Mouse (Mus musculus): ENCODE measurements around the gene Elp1.

Gene Elp1

DNA sequence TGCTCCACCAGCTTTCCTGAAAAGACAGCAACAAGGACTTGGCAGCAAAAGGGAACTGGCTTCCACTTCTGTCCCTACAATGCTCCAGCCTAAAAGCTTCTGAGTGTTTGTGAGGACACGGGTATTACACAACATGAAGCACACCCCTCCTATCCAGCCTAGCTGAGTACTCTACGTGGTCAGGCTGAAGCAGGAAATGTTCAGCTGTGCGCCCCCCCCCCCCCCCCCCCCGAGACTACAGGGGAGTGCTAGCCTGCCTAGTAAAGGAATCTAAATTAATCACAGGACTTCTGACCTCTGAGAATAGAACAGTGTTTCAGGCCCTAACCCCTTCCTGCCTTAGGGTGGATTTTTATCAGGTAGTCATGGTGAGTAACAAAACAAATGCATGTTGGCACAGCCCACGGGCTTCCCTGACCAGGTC is 34.3 kb downstream of the Elp1 start:
- DNase-seq = no peak

DNA sequence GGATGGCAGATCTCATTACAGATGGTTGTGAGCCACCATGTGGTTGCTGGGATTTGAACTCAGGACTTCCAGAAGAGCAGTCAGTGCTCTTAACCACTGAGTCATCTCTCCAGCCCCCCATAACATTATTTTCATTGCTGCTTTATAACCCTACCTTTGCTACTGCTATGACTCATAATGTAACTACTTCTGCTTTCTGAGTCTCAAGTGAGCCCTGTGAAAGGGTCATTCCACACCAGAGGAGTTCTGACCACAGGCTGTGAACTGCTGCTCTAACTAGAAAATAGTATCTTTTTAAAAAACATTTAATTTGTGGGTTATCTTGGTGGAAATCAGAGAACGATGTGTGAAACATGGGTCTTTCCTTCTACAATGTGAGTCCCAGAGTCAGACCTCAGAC is 44.4 kb downstream of the Elp1 start:
- DNase-seq = no peak

DNA sequence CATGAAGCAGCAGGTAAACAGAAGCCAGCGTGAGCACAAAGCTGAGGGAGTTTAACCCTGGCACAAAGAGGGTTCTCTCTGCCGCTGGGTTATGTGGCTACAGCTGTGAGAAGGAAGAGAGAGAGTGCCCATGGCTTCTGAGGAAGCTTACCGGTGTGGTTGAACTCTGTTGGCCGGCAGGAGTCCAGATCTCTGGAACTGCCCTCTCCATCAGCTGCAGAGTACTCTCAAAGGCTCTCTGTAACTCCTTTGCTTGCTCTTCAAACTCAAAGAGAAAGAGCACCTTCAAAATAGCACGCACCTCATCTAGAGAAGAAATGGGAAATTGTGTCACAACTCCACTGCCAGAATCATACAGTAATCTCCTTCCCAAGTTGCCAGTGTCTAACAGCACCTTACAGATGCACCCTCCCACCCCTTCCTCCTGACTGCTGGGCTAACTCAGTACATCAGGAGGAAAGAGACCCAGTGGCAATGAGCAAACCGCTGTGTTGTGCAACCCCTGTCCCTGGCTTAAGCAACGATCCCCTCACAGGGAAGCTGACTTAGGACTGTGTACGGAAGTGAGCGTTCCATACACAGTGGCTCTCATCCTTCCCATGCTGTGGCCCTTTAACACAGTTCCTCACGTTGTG is 45.0 kb downstream of the Elp1 start:
- no peak for DNase-seq

DNA sequence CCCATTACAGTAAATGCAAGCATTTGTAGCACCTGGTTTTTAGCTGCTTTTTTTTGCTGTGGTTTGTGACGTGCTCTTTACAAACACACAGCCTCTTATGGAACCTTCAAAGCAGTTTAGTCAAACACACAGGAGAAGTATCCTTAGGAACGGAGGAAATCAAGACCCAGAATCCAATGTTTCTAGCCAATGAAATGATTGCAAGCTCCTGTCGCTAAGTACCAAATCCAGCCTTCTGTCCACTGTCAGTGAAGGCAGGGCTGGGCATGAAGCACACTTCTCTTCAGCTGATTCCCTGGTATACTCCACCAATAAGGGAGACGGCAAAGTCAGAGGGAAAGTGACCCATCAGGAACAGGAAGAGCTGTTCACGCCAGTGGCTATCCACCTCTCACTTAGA is 46.1 kb downstream of the Elp1 start:
- no peak for DNase-seq

DNA sequence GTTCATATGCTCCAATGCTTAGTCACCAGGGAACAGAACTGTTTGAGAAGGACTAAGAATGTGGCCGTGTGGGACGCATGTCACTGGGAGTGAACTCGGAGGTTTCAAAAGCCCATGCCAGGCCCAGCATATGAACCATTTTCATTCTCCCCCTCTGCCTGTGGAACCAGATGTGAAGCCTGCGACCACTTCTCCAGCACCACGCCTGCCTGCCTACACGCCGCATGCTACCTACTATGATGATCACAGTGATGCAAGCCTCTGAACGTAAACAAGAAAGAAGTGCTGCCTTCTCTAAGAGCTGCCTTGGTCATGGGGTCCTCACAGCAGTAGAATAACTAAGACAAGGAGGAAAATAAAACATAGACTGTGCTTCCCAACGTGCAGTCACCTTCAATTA is 54.7 kb downstream of the Elp1 start:
- DNase-seq = no peak

DNA sequence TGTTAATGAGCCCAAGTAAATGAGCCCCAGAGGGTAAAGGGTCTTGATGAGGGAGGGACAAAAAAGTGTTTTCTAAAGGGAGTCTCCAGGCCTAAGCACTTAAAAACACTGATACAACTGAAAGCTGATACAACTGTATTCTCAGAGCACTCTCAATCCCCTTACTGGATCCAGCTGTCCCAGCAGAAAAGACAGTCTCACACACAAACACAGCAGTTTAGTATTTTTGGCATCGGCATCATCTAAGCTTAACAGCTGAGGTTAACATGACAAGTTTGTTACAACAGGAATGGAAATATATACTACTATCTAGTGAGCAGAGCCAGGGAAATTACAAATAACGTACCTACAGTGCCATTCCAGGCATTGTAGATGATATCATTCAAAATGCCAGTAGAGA is 55.8 kb downstream of the Elp1 start:
- no peak for DNase-seq

DNA sequence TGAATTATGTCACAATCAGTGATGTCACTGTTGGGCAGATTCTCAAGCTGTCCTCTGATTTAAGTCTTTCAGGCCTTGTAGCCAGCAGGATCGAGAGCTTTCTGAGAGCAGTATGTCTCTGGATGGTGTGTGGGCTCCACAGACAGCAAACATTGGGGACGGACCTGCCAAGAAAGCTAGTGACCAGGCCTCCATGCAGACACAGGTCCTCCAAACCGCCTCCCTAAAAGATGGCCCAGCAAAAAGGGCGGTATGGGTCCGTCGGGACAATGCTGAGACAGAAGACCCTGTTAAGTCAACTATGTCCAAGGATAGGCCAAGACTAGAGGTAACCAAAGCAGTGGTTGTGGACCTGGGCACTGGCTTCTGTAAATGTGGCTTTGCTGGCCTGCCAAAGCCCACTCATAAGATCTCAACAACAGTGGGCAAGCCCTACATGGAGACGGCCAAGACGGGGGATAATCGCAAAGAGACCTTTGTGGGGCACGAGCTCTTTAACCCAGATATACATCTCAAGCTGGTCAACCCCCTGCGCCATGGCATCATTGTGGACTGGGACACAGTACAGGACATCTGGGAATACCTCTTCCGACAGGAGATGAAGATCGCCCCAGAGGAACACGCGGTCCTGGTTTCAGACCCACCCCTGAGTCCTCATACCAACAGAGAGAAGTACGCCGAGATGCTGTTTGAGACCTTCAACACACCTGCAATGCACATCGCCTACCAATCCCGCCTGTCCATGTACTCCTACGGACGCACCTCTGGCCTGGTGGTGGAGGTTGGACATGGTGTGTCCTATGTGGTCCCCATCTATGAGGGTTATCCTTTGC is 58.6 kb downstream of the Elp1 start, which contains the start of gene Actl7a:
Gene Actl7a, plus strand, starts transcription at position 51 of the 833 bp plus-strand sequence.
- DNase-seq = no peak

DNA sequence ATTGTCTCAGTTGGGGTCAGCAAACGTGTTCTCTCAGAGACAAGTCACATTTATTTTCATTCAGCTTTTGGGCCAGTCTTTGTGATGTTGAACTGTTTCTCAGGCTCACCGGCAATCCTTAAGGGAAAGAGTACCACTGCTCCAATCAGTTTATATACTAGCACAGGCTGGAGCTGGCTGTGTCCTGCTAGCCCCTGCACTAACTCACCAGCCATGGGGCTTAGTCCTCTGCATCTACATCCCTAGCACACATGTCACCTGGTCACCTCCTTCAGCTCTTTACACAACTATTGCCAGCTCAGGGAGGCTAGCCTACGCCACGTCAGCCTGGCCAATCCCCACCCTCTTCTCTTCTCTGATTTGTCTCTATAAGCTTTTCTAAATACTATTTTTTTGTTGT is 59.4 kb downstream of the Elp1 start:
- DNase-seq = no peak

DNA sequence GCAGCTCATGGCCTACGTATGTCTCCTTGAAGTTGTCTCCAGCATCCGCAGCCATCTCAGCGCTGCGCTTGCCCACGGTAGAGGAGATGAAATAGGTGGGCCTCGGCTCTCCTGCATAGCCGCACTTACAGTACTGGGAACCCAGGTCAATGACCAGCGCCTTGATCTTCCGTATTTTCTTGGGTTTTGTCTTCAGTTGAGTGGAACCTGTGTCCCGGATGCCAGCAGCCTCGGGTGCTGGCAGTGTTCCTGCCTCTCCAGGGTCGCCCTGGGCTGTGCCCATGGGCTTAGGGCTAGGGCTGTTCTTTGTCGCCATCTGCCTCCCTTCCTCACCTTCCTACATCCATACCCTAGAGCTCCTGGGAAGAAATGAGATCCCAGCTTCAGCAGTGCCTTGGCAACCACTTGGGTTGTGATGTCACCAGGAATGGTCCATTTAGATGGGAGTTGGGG is 61.1 kb downstream of the Elp1 start, which contains the start of gene Actl7b:
Gene Actl7b, minus strand, starts transcription at position 403 of the 453 bp plus-strand sequence.
- no peak for DNase-seq

DNA sequence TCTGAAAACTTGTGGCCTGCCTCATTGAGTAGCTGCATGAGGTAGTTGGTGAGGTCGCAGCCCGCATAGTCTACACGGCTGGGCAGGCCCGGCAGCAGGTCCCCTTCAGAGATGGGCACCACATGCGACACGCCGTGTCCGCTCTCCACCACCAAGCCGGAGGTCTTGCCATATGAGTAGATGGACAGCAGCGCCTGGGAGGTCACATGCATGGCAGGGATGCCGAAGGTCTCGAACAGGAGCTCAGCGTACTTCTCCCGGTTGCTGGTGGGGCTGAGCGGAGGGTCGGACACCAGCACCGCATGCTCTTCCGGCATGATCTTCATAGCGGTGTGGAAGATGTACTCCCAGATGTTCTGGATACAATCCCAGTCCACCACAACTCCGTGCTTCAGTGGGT is 61.5 kb downstream of the Elp1 start:
- DNase-seq = no peak

DNA sequence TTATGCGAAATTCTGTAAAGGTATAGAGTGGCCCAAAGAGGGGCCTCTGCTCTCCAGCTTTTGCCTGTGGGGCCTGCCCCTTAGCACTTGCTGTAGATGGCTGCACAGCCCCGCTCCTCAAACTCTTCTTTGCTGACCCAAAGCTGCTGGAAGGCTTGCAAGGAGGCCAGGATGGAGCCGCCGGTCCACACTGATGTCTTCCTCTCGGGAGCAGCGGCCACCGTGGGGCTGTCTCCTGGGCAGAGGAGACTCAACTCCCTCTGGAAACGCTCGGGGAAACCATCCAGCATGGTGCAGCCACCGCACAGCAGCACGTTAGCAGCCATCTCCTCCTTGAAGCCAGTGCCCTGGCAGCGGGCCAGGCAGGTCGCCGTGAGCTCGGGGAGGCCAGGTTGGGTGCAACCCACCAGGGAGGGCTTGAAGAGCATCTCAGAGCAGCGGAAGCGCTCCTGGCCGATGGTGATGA is 62.1 kb downstream of the Elp1 start, which contains the start of gene Gm26657:
Gene Gm26657, plus strand, starts transcription at position 51 of the 466 bp plus-strand sequence.
- DNase-seq = no peak

DNA sequence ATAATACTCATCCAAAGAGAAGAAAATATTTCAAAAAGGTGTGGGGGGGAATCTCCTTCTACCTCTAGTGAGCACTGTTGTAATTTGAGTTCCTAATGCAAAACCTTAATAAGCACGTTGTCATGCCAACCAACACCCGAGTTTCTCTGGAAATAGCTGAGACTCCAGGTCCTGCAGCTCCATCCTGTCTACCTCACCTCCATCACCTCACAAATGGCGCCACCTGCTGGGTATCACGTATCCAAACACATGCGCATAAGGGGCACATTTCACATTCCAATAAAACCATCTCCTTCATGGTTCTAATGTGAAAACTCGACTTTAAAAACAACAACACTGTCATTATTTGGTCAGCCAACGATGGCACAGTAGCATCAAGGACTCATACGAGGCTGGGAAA is 76.3 kb downstream of the Elp1 start:
- DNase-seq = peak; percentile 43

DNA sequence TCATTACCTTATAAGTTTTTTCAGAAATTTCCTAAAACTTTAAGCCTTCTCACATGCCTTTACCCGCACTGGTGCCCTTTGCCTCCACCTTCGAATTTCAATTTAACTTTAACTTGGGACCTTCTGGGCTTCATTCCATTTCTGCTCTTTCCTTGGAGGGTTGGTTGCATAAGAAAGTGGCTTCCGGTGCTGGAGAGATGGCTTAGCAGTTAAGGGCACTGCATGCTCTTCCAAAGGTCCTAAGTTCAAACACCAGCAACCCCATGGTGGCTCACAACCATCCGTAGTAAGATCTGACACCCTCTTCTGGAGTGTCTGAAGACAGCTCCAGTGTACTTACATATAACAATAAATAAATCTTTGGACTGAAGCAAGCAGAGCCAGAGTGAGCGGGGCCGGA is 78.9 kb downstream of the Elp1 start:
- no peak for DNase-seq

DNA sequence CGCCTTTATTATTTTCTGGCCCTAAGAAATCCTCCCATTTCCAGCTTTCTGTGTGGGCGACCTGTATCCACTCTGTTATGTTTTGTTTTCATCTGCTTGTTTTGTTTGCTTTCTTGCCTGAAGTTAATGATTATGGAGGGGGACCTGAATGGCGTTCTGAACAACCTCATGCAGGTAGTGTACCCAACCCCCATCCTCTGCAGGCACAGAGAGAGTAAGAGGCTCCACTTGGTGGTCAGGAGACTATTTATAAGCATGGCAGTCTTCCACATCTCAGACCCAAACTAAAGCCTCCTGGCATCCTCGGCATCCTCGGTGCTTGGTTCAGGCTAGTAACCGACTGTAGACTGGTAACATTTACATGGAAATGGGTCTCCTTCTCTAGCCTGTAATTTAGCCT is 79.8 kb downstream of the Elp1 start:
- no peak for DNase-seq

DNA sequence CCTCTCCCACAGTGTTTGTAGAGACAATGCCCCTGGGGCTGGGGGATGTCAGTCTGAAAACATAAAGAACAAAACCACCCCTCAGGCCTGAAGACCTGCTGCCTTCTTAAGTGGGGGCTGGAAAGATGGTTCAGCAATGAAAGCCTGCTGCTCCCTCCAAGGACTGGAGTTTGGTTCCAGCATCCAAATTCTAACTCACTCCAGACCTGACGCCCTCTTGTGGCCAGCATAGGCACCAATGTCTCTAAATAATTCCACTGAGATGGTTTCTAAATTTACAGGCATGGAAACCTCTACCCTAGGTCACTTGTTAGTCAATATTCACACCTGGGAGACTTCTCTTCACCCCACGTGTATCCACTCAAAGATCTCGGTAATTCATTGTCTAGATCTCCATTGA is 80.7 kb downstream of the Elp1 start:
- peak; percentile 49 for DNase-seq

DNA sequence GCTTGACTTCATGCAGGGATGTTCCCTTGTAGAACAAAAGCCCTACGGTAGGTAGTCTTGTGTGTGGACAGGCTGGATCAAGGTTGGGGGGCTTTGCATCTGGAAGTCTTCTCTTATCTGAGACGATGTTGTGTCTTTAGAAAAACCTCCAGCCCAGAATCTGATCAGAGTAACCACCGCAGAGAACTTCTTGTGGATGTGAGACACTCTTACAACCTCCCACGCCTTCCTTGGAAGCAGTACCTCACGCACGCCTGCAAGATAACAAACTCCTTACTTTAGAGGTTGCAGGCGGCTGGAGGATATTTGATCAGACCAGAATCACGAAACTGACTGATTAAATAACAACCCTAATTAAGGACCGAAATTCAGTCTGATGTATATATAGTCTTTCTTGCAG is 81.7 kb downstream of the Elp1 start:
- no peak for DNase-seq

DNA sequence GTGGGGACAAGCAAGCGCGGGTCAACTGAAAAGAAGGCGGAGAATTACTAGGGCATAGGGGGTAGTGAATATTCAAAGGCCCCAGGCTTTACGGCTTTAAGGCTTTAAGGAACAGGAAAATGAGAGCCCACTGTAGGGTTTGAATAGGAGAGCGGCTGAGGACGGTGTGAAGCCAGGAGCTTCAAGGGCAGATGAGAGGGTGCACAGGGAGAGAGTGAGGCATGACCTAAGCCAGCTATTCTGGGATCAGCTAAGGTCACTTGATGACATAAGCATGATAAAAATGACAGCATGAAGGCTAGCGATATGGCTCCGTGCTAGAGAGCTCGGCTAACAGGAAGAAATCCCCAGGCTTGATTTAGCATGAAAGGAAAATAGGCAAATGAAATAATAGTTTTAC is 82.7 kb downstream of the Elp1 start:
- no peak for DNase-seq

DNA sequence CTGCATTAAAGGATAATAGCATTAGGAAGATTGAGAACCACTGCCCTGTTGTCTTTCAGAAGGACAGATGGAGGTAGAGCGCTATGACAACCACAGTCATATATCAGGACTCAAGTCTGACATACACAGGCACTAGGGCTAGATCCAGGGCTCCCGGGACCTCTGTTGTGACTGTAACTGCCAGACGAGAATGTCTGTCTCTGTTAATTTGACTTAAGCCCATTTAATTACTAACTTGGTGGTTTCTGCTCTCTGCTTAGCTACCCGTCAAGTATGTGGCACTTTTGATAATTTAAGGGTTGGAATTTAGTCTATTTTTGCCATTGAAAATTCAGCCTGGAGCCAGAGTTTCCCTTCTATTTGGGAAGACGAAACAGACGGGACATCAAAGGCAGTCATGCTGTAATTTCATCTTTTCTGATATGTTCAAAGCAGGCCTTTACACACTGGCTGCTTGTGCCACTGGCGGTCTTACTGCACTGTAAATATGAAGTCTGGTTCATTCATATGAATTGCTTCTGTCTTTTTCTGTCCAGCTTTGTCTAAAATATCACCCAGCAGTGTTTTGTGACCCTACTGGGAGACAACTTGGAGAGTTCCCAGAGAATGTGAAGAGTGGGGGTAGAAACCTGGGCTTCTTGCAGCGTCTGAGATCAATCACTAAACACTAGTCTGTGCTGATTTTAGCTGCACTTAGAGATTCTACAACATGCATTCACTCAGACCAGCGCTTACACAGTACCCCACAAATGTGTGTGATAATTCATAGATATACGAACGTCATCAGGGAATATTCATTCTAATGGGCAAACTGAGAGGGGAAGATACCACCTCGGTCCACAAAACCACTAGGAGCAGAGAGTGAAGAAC is 83.3 kb downstream of the Elp1 start:
- DNase-seq = no peak

DNA sequence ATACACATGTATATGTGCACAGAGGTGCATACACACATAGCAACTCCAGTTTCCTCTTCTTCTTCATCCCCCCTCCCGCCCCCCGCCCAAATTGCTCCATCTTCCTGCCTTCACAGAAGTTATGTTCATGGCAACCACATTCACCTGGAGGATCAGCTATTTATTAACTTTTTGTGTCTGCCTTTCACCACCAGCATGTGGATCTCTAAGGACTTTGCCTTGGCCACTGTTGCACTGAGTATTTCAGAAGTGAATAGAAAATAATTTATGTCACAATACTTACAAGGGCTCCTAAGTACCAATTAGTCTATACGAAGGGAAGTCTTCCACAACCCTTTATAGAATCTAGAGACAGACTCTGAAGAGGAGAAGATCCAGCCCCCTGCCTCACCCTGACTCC is 84.2 kb downstream of the Elp1 start:
- DNase-seq = no peak

DNA sequence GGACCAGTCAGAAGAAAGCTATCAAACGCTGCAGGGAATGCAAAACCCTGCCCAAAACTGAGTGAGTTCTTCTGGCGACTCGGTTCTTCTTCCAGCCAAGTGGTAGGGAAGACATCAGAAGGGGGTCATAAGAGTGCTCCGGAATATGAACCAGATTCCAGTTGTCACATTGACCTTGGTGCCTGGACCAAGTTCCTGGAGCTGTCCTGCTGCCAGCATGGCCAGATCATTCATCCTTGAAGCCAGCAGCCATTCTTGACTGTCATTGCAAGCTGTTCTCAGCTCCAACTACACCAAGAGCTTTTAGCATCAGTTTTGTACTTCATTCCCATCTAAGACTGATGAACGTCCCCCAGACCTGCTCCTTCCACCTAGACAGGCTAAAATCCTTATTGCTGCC is 85.3 kb downstream of the Elp1 start:
- DNase-seq = no peak

DNA sequence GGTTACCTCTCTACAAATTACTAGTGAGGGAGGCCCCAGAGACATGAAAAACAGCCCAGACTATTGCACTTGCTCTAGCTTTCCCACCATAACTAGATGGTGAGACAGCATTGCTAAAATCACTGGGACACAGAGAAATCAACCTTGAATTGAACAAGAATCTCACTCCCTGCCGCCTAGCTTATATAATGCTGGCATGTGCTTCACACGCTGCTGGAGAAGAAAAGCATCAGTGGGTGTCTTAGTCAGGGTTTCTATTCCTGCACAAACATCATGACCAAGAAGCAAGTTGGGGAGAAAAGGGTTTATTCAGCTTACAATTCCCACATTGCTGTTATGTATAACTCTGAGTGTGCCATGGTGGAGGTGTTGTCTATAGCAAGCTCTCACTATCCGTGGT is 89.0 kb downstream of the Elp1 start:
- DNase-seq = no peak

DNA sequence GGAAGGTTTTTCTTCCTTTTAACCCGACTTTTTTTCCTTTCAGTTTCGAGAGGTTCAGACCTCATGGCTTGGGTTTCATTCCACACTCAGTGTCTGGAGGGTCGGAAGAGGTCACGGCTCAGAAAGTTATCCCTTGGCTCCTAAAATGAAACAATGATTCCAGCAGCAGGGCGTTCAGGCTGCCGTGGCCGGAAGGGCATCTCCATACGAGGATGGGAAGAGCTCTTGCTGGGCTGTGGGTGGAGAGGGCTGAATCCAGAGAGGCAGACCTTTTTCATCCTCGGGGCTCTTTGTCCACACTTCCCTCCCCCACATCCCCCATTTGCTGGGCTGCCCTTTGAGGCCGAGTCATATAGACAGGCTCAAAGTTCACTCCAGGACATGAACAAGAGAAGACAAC is 99.9 kb downstream of the Elp1 start:
- DNase-seq = no peak

Measured in right cerebral cortex, postnatal 14 days (tissue).